Mouse (Mus musculus): ENCODE measurements around the gene Znrf3. TPM values are rescaled to one million over a fixed set of nuclear protein-coding genes. Genes with fewer than 3 reads are reported as not detected.
A peak's percentile ranks its signal among the peaks of the same experiment; 100 is the strongest.

The Znrf3 gene
- total RNA-seq, 4 experiments from 2014 or later, result 6.2 to 8.4 (median 7.7) TPM

DNA sequence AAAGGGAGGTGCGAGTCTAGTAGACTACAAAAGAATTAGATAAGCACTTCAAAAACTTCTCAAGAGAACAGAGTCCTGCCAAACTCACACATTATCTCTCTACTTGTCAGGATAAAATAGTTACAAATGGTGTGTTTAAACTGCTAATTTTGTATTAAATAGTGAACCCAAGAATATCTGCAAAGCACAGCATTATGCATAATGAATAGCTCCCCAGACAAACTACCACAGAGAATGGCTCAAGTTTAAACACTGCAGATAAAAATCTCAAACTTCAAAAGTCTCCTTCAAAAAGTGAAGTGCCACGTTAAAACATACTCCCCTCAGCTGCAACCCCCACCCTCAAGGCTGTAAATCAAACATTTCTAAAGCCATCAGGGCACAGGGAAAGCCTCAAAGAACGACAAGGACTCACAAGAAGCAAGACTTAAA is 2.0 kb downstream of the Znrf3 start:
- DNase-seq (ENCODE audit: low spot score), result no peak

DNA sequence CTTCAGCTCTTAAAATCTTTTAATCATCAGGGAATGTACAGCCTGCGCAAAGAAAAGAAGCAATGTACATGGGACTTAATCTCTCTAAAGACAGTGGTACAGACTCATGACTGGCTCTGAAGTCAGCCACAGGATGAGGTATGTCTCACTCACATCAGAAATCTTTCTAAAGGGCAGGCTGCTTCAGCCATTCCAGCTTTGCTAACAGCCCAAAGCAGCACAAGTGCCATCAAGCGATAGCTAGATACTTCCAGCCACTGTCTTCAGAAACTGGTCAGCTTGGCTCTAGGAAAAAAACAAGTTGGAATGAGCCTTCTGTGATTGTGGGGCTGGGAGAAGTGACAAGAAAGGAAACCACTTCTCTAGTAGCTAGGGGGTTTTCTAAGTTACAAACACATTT is 7.0 kb downstream of the Znrf3 start:
- DNase-seq (ENCODE audit: low spot score), result no peak

DNA sequence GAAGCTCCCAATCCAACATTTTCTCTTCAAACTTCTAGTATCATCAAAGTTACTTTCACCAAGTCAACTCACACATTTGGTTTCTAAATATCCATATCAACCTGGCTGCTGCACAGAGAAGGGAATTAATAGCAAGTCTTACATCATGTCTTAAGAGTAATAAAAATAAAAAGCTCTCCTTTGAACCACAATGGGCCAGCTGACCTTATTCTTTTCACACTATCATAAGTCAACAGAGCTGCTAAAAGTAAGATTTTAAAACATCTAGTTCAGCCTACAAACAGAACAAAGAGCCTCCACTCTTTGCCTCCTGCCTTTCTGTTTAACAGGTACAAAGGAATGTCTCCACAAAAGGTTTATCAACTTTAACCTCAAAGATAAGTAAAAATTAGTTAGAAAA is 7.7 kb downstream of the Znrf3 start:
- DNase-seq (ENCODE audit: low spot score), result no peak

DNA sequence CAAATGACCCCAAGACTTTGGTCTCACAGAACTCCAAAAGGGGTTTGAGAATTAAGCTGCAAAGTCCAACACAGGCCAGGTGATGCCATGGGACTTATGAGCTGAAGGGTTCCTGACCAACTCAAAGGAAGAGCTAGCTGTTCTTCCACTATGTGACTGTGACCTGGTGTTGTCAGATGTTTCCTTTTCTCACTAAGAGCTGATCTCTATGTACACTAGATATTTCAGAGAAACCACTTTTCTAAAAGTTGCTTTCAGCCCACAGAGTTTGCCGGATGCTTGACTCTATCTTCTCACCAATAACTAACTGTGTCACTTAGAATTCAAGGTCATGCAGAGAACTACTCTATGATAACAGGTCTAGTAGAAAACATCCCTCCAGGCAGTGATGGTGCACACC is 9.2 kb downstream of the Znrf3 start:
- DNase-seq (ENCODE audit: low spot score), result no peak

DNA sequence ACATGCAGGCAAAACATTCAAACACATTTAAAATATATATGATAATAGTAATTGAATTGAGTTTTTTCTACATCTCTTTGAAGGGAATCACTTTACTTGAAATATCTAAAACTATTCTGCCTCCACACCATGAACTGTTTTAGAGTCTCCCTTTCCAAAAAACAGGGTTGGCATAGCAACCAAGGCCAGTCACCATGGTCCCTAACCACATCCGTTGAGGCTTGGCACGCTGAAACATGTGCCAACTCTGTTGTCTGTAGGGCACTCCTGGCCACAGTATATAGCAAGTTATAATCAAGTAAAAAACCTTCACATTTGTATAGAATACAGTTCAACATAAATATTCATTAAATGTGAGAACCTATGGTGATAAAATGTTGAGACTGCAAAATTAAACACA is 12.3 kb downstream of the Znrf3 start:
- DNase-seq (ENCODE audit: low spot score), result no peak

DNA sequence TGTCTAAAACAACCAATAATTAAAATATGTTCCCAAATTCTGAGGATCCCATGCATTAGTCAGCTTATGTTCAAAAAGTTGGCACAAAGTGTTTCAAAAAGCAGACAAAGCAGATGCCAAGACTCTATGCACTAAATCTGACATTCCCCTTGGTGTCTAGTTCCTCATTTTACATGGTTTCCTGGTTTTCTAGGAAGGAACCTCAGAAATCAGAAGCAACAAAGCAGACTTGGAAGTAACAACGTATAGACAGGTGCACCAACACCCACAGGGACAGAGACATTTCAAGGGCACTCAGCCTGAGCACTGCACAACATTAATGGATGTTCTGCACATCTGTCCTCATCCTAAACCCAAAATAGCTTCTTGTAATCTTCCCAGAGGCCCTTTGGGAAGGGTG is 13.8 kb downstream of the Znrf3 start:
- no peak for DNase-seq (ENCODE audit: low spot score)

DNA sequence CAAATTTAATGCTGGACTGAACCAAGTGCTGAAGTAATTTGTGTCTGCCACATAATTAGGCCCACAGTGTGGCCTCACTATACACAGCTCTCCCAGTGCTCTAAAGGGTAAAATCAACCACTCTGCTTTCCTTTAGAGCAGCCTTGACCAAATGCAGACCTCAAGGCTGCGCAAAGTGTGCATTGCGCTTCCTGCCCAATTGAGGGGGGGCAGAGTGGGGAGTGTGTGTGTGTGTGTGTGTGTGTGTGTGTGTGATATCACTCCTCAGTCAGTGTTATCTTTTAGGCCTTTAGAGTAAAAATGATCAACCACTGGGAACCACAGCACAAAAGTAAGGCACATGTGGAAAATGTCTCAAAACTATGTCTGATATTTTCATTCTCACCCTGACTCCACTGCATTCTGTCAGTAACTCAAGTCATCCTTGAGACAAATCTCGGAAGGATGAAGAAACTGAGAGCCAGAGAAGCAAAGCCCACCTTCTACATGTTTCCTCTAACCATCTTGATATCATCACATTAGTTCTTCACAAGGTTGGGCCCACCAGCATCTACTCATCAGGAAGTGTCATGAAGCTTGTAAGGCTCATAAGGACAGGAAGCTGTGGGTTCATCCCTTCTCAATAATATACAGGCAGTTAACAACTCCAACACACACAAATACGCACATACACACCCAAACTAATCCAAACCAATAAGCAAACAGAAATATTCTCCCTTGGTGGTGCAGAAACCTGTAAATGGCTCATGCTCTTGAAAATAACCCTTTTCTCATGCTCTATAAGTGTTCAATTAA is 15.1 kb downstream of the Znrf3 start:
- no peak for DNase-seq (ENCODE audit: low spot score)

DNA sequence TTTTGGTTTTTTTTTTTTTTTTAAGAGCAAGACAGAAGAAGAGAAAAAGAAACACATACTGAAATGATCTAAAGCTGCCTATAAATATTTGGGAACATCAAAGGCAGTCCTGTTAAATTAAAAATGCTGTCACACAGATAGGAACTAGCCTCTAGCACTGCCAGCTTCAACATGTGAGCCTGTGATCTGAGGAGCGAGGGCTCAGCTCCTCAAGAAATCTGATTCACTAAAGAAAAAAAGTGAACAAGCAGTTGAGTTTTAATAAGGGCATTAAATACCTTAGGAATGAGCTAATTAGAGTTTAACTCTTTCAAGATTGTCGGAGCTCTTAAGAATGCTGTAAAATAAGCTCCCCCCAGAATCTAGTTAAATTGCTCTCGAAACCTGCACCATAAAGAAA is 17.4 kb downstream of the Znrf3 start:
- no peak for DNase-seq (ENCODE audit: low spot score)

DNA sequence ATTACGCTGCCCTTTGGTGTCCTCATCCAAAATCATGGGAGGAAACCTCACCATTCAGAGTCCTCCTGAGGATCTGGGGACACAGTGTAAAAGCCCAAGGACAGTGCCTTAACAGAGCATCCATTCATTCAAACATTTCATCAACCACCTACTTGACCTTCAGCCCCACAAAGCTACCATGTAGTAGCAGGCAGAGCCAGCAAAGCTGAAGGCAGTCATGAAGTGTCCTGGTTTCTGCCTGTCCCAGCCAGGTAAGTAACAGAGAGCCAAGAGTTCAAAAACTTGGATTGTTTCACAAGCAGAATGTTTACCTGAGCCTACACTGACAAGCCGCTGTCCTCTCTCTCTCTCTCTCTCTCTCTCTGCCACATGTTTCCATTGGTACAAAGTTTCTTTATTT is 18.3 kb downstream of the Znrf3 start:
- DNase-seq (ENCODE audit: low spot score), result no peak

DNA sequence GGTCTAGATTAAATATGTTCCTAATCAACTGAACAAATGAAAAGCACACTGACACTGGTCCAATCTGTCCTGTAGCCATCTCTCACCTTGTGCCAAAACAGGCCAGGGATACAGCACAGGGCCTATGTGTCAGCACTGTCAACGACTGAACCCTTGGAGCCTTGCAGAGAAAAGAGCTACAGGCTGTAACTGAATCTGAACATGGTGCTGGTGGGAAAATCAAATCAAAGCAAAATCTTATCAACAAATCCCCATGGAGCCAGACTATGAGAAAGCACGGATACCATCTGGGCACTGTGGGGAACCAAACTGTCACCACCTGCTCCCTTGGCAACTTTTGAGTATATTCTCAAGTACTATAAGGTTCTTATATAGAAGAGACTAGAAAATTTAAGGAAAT is 19.5 kb downstream of the Znrf3 start:
- no peak for DNase-seq (ENCODE audit: low spot score)

DNA sequence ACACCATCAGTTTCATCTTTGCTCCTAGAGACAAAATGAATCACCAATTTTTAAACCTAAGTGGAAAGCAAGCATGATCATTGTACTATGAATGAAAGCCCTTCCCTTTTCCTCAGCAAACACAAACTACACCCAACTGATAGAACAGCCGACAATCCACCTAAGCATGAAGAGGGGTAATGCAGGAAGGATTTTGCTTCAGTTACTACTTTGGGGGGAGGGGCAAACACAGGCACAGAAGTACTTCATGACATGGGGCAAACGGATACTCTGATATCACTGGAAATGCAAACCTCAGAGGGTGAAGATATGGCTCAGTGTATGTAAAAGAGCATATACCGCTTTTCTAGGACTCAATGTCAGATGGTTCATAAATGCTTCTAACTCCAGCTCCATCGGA is 20.5 kb downstream of the Znrf3 start:
- DNase-seq (ENCODE audit: low spot score), result no peak

DNA sequence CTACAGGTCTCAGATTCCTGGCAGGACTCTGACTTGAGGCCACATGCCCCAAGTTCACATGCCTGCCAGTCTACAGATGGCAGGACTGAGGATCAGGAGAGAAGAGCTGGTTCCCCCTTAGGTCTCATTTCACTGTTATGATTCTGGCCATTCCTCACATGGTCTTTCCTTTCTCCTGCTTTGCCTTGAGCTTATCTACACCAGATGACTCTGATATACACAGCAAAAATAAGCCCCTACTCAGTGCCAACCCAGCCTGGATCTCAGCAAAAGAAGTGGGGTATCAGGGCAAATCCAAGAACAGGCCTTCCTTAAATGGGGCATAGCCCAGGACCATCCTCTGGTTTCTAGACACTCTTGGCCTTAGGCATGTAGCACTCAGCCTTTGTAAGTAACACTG is 21.6 kb downstream of the Znrf3 start:
- DNase-seq (ENCODE audit: low spot score), result no peak

DNA sequence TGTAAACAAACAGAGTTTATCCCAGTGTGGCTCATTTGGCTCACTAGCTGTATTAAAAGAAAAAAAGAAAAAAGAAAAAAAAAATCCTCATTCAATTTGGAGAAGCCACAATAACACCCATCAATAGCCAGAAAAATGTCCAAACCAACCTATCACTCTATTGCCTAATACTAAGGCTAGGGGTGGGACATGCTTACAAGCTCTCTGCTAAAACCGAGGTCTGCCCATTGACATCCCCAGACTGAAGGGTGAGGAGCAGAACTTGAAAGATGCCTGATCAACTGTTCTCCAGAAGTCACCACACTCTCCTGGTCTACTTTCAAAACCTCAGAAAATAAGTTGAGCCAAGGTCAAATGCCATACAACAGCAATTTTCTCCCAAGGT is 22.4 kb downstream of the Znrf3 start:
- DNase-seq (ENCODE audit: low spot score), result no peak

DNA sequence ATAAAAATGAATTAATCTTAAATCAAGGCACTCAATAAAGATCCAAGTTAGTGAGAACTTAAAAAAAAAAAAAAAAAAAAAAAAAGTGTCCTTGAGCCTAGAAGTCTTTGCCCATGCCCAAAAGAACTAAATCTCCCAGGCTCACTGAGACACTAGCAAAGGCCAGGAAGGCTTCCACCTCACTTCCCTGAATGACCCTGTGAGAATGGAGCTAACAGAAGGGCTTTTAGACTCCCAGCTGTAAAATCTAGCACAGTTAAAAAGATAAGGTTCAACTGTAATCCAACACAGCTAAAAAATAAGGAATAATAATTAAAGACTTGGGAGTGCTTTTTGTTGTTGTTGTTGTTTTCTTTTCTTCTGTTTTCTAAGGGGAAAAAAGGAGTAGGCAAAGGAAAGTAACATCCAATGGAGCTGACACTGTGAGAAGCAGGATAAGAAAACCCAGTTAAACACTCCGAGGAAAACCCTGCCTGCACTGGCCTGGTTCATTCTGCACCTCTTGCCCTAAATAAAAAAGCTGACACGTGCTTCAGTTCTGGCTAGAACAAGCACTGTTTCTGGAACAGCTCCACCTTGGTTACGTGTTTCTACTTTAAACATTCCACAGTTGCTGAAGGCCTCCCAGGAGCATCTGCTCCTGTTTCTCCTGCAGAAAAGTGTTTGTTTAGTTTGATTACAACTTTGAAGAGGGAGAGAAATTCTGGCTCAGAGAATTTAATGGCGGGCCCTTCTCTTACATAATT is 23.0 kb downstream of the Znrf3 start:
- peak; percentile 77 for DNase-seq (ENCODE audit: low spot score)

DNA sequence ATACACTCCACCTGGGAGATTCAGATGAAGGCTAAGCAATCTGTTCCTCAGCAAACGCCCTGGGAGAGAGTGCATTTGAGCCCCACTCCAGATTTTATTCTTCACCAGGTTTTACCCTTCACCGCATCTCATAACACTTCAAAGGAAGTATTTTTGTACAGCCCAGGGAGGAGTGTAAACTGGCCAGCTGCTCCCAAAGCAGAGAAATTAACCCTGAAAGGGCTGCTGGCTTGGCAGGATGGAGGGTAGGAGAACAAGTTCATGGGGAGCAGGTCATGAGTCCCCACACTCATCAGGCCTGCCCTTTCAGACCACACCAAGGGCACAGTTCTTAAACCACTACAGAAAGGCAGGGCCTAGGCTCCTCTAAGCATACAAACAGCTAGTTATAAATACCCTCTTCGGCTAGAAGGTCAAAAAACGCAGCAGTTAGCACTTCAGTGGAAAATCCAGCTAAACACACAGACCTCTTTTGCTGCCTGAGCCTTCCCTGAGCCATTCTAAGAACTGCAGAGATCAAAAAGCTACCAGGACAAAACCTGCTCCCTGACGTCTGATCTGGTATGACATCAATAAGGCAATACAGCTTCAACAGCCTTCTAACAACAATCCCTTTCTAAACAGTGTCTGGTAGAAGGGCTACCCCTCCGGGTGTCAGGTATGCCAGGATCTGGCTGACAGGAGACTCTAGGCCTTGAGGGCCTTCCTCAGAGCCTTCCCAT is 28.9 kb downstream of the Znrf3 start:
- no peak for DNase-seq (ENCODE audit: low spot score)

DNA sequence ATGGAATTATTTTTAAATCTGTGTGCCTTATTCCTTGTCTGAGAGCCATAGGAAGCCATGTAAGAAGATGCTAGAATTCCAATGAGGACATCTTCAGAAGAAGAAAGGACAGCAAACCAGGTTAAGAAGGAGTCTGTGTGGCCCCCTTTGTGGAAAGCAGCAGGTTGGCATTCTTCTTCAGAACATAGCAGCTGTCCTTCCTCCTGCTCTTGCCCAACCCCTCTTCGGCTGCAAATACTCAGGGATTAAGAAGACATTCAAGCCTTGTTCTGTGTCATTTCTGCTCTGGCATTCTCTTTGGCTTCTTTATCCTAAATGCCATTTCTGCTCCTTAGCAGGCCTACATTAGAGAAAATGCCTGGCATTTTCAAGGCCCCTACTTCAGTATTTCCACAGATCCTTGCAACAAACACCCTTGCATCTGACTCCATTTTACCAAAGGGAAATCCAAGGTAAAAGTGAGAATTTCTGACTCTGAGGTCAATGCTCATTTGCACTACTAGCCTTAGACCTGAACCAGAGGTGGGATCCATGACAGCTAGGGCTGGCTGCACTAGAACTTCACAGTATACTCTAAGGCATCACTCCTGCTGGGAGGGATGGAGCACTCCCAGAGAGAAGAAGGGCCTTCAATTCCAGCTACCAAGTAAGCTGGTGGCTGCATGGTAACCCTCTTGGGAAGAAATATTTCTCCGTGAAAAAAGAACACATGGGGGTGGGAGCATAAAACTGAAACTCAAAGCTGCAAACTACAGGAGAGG is 29.6 kb downstream of the Znrf3 start:
- no peak for DNase-seq (ENCODE audit: low spot score)

DNA sequence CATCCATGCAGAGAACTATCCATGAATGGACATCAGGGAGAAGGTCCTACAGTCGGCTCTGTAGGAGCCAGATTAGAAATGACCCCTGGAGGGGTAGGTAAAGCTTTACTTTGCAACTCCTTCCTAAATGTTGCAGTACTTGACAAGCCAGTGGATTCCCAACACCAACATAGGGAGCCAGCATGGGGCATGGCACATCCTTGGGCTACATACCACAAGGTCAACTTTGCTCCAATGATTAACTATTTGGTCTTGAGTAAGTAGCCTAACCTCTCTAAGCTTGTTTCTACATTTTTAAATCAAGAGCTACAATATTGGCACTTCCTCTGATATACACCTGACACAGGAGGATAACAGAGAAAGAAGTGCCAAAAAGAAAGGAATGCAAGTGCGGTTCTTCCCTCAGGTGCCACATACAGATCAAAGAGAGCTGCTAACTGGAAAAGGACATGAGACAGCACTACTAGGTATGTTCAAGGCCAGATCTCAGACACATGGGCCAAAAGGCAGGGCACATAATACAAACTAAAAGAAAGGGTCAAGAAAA is 31.9 kb downstream of the Znrf3 start:
- DNase-seq (ENCODE audit: low spot score), result no peak

DNA sequence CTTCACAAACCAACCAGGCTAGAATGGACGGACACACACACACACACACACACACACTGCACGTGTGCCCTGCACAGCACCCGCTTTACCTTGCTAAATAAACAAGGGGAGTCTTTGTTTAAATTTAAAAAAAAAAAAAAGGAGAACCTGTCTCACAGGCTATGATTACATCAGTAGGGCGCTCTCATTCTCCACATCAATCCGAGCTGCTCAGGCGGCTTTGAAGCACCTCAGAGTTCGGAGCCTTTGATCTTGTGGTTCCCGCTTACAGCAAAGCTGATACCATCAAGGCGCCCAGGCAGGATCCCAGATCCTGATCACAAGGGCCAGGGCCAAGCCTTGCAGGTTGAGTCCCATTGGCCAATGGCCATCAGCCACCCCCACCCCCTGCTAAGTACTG is 33.1 kb downstream of the Znrf3 start:
- DNase-seq (ENCODE audit: low spot score), result no peak

DNA sequence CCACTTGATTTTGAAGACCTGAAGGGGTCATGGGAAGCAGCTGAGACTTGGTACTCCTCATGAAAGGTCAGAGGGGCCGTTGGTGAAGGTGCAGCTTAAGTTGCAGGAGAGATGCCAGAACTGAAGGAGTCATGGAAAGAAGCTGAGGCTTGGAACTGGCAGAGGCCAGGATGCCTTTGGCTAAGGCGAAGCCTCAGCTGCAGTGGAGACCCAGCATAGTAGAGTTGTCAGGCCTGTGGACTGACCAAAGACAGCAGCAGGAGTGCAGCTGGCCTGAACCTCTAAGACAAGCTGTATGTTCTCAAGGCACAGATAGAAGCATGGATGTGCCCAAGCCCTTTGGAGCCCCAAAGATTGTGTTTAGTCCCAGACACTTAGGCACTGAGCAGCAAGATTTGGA is 40.5 kb downstream of the Znrf3 start:
- DNase-seq (ENCODE audit: low spot score), result no peak

DNA sequence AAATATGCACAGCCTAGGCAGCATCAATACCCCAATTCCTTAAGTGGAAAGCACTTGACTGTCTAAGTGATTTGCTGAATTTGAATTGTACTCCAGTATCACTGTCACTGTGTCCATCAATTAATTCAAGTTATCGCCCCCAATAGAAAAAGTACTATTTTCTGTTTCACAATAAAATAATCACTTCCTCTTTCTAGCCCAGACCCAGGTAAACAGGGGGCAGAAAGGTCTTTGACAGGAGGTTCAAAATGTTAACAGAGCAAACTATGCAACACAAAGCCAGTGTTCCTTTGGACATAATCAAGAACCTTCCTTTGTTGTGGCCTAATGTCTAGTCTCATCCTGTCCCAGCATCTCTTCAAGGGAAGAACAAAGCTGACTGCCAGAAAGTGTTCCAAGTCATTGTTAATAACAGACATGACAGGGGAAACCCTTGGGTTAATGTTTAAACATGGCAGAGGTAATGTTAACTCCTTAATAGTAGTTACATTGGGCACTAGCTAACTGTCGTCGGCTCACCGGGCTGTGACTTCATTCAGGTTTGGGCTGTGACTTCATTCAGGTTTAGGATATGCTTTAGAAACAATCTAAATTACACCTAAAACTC is 42.4 kb downstream of the Znrf3 start:
- no peak for DNase-seq (ENCODE audit: low spot score)
